Mouse (Mus musculus) right cerebral cortex, adult 18-20 months (tissue): ENCODE results near the gene Ttc9c.
"Not testable (repeated sequence)": the region's sequence is repeated elsewhere in the genome, so short reads cannot be mapped to it uniquely, and the experiment has no call there.

Experiments
- DNase-seq: peaks from one replicate; pipeline ENCODE4 v3.0.0; 2022; ENCODE audit warnings: mixed read lengths

Ttc9c gene

DNA sequence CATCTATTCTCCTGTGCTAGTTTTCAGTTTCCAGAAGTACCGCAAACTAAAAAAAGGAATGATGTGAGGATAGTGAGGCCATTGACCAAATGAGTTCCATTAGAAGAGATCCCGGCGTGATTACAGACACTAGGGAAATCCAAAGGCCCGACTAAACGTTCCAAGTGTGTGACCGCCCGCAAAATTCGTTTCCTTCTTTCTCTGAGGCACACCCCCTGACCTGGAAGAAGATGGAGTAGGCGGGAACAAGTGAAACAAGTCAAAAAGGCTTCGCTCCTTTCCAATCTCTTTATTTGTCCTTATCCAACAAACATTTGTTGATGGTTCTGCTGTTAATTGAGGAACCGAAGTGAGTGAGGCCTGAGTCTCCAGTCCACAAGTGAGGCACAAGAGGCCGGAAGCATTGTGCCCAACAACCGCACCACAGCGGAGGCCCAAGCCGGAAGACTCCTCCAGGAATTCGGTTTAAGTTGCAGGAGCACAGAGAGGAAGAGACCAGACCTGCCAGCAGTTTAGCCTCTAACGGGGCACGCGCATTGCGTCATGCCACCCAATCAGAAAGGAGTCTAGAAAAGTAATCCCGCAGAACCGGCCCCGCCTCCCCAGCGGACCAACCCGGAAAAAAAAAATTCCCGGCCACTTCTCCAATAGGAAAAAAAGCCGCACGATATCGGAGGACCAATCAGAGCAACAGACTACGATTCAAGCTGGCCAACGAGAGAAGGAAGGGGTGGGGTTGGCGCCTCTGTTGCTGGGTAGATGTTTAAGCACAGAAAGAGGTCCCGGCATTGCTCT lies at the start of gene Ttc9c:
Ttc9c (minus strand) TSS at position 533 of the 795 bp plus-strand sequence.
- peak; percentile 99 for DNase-seq

- peak; percentile 45 for DNase-seq
Measured at GRCm38 (mm10) chr19:8864265-8864664, 45.1 kb upstream of the Ttc9c start.

- DNase-seq, result no peak
Measured at GRCm38 (mm10) chr19:8859018-8859417, 39.9 kb upstream of the Ttc9c start.

- DNase-seq, result no peak
Measured at GRCm38 (mm10) chr19:8857689-8858088, 38.6 kb upstream of the Ttc9c start.

GRCm38 (mm10) chr19:8853117-8853516 lies 34.0 kb upstream of the Ttc9c start:
- DNase-seq, result no peak

GRCm38 (mm10) chr19:8852236-8852928 lies 33.2 kb upstream of the Ttc9c start:
- no peak for DNase-seq

DNA sequence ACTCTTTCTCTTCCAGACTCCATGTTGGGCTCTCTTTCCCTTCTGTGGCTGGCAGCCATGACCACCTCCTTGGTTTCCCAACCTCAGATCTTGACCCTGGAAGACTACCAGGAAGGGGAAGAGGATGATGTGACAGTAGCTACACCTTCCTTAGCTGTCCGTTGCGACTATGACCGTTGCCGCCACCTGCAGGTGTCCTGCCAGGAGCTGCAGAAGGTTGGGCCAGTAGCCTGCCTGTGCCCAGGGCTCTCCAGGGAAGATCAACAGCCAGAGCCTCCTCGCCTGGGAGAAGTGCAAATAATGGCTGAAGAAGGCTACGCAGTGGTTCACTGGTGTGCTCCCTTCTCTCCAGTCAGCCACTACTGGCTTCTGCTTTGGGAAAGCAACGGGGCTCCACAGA lies 32.5 kb upstream of the Ttc9c start:
- no peak for DNase-seq

DNA sequence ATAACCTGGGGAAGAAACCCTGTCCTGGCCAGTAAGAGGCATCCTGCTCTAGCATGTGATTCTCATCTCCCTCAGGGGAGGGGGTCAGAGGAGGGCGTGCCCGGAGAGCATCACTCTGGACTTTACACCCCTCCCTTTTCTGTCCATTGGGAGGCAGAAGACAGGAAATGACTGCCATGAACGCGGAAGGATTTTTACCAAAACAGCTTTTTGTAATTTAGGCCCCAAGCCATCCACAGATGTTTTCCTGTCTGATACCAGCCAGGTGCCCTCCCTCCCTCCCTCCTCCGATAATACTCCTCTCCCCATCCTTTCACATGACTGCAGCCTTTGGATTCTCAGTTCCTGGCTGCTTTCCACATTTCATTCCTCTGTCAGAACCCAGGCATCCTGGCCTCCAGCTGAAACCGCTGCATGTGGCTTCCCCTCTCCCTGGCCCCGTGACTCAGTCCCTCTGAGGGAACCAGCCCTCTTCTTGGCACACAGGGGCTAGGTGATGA lies 31.3 kb upstream of the Ttc9c start, which contains the start of gene Lrrn4cl:
Lrrn4cl (plus strand) TSS at position 367 of the 500 bp plus-strand sequence.
- DNase-seq, result no peak

DNA sequence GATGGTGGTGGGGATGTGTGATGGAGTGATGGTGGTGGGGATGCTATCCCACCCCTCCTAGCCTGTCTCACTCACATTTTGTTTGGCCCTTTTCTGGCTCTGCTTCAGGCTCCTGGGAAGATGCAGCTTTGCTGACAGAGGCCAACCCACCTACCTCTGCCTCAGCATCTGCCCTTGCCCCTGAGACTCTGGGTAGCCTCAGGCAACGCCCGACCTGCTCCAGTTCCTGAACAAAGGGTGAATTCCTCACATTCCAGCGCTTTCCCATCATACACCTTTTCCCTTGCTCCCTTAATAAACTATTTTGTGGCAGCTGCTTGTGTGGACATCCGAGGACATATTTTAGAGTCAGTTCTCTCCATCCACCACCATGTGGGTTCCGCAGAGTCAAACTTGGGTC lies 29.2 kb upstream of the Ttc9c start:
- DNase-seq, result no peak

- DNase-seq, result peak; percentile 70
Measured at GRCm38 (mm10) chr19:8844371-8845129, 25.4 kb upstream of the Ttc9c start.

GRCm38 (mm10) chr19:8842961-8843360 lies 23.8 kb upstream of the Ttc9c start:
- DNase-seq, result no peak

DNA sequence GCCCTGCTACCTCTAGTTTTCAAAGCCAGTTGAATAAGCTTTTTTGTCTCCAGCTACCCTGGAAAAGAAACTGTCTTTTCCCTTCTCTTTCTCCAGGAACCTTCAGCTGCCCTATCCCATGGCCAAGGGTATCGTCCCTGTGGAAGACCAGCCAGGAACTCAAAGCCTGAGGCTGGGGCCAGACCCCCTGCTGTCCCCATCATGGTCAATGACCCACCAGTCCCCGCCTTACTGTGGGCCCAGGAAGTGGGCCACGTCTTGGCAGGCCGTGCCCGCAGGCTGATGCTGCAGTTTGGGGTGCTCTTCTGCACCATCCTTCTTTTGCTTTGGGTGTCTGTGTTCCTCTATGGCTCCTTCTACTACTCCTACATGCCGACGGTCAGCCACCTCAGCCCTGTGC lies 21.9 kb upstream of the Ttc9c start:
- no peak for DNase-seq

DNA sequence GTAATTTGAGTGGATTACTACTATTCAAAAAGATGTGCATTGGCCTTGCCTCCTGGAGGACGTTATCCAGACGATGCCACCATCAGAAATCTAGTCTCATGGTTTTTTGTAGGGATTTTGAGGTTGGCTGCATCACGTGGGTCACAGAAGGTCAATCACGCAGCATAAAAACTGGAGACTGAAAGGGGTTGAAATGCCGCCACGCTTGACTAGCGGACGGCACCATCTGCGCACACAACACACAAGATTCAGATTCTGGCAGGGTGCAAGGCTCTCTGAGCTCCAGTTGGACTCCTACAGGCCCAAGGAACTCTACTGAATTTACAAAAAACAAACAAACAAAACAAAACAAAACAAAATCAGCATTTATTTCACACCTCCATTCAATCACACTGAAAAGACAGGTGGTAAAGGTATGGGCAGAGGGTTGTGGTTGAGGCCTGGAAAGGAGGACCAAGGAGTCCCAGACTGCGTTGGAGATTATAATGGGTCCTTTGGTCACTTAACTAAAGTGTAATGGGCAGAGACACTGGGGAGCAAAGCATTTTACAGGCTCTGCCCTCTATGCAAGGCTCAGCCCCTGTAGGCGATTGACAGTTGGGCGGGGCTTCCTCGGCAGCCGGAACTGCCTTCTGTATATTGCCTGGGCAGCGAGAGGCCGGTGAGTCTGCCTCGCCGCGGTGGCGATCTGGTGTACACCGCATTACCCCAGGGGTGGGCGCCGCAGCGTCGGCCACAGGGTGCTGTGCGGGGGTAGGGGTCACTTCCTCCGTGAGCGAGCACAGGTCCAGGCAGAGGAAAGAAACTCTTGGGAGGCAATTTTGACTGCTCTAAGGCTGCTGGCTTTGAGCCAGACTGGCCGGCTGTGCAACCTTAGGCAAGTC lies 21.0 kb upstream of the Ttc9c start:
- DNase-seq, result peak; percentile 77

DNA sequence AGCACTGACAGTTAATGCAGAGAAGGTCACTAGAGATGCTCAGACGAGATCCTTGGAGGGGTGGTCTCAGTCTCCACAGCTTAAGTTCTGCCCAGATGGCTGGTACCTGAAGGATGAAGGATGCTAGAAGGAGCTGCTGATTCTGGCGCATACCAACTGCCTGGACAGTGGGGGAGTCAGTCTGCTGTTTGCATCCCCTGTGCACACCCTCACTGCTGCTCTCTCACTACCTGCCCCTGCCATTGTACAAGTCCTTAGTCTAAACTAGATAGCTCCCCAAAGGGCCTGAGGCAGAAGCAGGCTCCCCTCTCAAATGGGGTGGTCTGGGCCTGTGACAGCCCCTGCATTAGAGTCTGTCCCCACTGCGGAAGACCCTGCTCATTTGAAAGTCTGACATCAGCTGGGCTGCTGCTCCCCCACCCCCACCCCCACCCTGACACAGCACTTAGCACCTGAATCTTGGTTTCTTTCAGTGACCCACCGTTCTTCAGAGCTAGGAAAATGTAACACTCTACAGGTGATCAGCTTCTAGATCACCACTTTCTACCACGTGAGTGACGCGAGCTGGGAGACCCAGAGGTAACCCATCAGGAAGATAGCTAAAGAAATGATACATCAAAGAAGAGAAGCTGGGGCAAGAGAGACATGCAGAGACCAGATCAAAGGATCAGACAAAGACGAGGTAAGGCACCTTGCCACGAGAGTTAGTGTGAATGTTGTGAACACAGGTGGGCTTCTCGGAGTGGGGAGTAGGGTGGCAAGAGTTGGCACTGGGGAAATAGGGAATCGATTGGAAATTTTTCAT lies 20.2 kb upstream of the Ttc9c start, which contains the start of gene Gng3:
Gng3 (minus strand) TSS at position 92 of the 805 bp plus-strand sequence.
- DNase-seq, result peak; percentile 91

DNA sequence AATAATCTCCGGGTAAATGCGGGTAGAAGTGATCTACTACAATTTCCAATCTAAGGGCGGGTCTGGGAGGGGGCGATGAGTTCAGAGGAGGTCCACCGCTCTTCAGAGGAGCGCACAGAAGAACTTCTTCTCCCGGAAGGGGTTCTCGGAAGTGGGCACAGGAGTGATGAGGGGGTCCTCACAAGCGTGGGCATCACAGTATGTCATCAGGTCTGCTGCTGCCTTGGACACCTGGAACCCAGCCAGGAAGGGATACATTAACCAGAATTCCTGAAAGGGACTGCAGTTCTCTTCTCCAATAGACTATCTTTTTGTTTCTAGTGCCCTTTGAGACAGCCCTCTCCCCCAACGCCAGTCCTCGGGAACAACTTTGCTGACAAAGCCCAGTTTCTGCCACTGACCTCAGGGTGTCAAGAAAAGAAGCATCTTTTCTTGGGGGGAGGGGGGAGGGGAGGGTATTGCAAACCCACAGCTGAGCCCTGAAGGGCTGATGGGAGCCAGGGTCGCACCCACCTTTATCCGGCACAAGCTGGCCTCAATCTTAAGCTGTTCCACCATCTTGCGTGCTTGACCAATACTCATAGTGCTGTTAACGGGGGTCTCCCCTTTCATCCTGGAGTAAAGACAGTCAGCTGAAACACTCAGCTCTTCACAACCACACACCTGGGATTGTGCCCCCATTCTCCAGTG lies 19.1 kb upstream of the Ttc9c start:
- DNase-seq, result no peak

- DNase-seq, result peak; percentile 89
Measured at GRCm38 (mm10) chr19:8837251-8837791, 18.2 kb upstream of the Ttc9c start, which contains the start of gene Bscl2. Bscl2 (plus strand) TSS chr19:8837467.

DNA sequence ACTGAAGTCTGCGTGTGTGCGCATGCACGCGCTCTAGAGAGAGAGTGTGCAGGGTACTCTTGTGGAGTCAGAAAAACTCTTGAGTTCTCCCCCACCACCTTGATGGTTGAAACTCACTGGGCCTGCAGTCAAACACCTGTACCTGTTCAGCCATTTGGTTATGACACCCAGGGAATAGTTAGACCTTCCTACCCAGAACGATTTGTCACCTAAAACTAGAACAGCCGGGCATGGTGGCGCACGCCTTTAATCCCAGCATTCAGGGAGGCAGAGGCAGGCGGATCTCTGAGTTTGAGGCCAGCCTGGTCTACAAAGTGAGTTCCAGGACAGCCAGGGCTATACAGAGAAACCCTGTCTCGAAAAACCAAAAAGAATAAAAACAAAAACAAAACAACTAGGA lies 17.2 kb upstream of the Ttc9c start:
- DNase-seq, result not testable (repeated sequence)

DNA sequence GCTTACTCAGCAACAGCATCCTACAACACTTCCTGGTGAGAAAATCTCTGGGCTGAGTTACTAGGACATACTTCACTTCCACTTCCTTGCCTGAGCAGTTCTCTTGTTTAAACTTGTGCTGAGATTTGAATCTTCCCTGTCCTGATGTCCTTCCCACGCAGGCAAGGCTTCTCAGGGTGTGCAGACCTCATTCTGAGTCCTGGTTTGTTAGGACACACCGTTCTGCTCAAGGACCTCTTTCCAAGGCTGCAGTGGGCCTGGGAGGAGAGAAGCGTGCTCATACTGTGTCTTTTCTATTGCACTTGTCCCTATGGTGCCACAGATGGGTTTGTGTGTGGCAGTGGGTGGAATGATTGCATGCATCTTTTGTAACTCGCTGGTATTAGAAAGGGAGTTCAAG lies 13.8 kb upstream of the Ttc9c start:
- DNase-seq, result no peak

GRCm38 (mm10) chr19:8831262-8831661 lies 12.1 kb upstream of the Ttc9c start:
- no peak for DNase-seq

GRCm38 (mm10) chr19:8830664-8831063 lies 11.5 kb upstream of the Ttc9c start:
- DNase-seq, result no peak
